Mouse (Mus musculus): ENCODE measurements around the gene Elf1.
"Not testable (repeated sequence)": the region's sequence is repeated elsewhere in the genome, so short reads cannot be mapped to it uniquely, and the experiment has no call there.

GRCm38 (mm10) chr14:79451681-79452590, 29.1 kb upstream of the Elf1 start, which contains the start of gene Kbtbd6:
- not testable (repeated sequence) for TF ChIP-seq CTCF (IDR thresholded peaks at IDR 0.05; ENCODE audit: low read depth, low read length); POLR2A (IDR thresholded peaks at IDR 0.05; ENCODE audit: extremely low read depth, insufficient read depth, low read length)
